ENCODE assay signal across 17 mouse cellular contexts in genomic region chr11:30184527-30184926, GRCm38 (mm10).
A peak's percentile ranks its signal among the peaks of the same experiment; 100 is the strongest.
DNase-seq lines count a peak whose midpoint lies in the region; ATAC-seq lines count a peak whose summit lies in the region.
"Had no signal": no experiment of that assay in that cellular context is flagged by ENCODE, and none has a peak within 500 bp of the region (broad histone marks: within the 10 kb centered on the region; RNA-seq: fewer than 3 reads in every experiment).

No protein-coding gene starts in this region.

- 0 out of 2 replicates have a peak, but pooled peaks cover 9% of the 10 kb centered on the region for H3K36me3 ChIP-seq in kidney, embryonic 15.5 days
- H3K36me3 ChIP-seq in lung, embryonic 15.5 days, result no peaks in the 10 kb centered on the region
- peaks cover 4% of the 10 kb centered on the region; the same call in 1 of the 2 replicates for H3K36me3 ChIP-seq in stomach, embryonic 14.5 days (ENCODE audit: control insufficient read depth, insufficient read depth, low read length)
- H3K36me3 ChIP-seq in stomach, embryonic 15.5 days, result no peaks in the 10 kb centered on the region
- H3K36me3 ChIP-seq: forebrain, embryonic 15.5 days; hindbrain, embryonic 13.5 days had no signal

- DNase-seq in kidney, postnatal 10 days, result no peak
- DNase-seq in lung, postnatal 25 days (ENCODE audit: low spot score), result no peak
- DNase-seq in adrenal gland, adult 8-10 months, result no peak
- DNase-seq: adrenal gland, adult 2 months; adrenal gland, postnatal 36 days; cerebellum, adult 2 months; cerebellum, postnatal 10 days; gastrocnemius, postnatal 36 days; heart, adult 11 months; heart, postnatal 14 days had no signal

- no peak for ATAC-seq in kidney, embryonic 15.5 days (replicated peaks; ENCODE audit: low FRiP score)
- no peak for ATAC-seq in lung, embryonic 15.5 days (ENCODE audit: borderline replicate concordance, extremely low read depth, low FRiP score, low TSS enrichment)
- peak; percentile 53; the same call in 1 of the 2 replicates for ATAC-seq in stomach, embryonic 14.5 days (ENCODE audit: insufficient number of reproducible peaks, insufficient read depth, low FRiP score, low read depth)
- ATAC-seq in stomach, embryonic 15.5 days (ENCODE audit: insufficient read depth, low FRiP score, low read depth), result peak; percentile 69
- ATAC-seq: forebrain, embryonic 15.5 days had no signal

- H3K4me1 ChIP-seq in kidney, embryonic 15.5 days, result peaks cover 22% of the 10 kb centered on the region
- H3K4me1 ChIP-seq in lung, embryonic 15.5 days, result peaks cover 35% of the 10 kb centered on the region
- no peaks in the 10 kb centered on the region; the same call in 1 of the 2 replicates for H3K4me1 ChIP-seq in stomach, embryonic 14.5 days (ENCODE audit: control insufficient read depth, insufficient read depth, low read length)
- H3K4me1 ChIP-seq in stomach, embryonic 15.5 days, result peaks cover 20% of the 10 kb centered on the region; the same call in 1 of the 2 replicates

- H3K4me2 ChIP-seq in kidney, embryonic 15.5 days, result no peak overlapping the region
- no peak overlapping the region for H3K4me2 ChIP-seq in lung, embryonic 15.5 days
- H3K4me2 ChIP-seq in stomach, embryonic 14.5 days (replicated peaks; ENCODE audit: low read depth, low read length), result no peak overlapping the region
- no peak overlapping the region for H3K4me2 ChIP-seq in stomach, embryonic 15.5 days
- H3K4me2 ChIP-seq: forebrain, embryonic 15.5 days; hindbrain, embryonic 13.5 days had no signal

- H3K4me3 ChIP-seq in kidney, embryonic 15.5 days (replicated peaks), result no peak overlapping the region
- H3K4me3 ChIP-seq in lung, embryonic 15.5 days, result no peak overlapping the region
- H3K4me3 ChIP-seq in stomach, embryonic 14.5 days (ENCODE audit: low read depth, low read length), result no peak overlapping the region
- no peak overlapping the region for H3K4me3 ChIP-seq in stomach, embryonic 15.5 days (replicated peaks)
- H3K4me3 ChIP-seq: forebrain, embryonic 15.5 days; heart, embryonic 10.5 days; hindbrain, embryonic 13.5 days had no signal

- 55% methylated on average over 2 of the region's 2 CpGs for WGBS in kidney, embryonic 15.5 days
- 52% methylated on average over 2 of the region's 2 CpGs for WGBS in lung, embryonic 15.5 days
- WGBS in stomach, embryonic 14.5 days, result 43% methylated on average over 2 of the region's 2 CpGs
- WGBS in stomach, embryonic 15.5 days, result 36% methylated on average over 2 of the region's 2 CpGs

- no peak overlapping the region for H3K9ac ChIP-seq in kidney, embryonic 15.5 days
- no peak overlapping the region for H3K9ac ChIP-seq in lung, embryonic 15.5 days
- H3K9ac ChIP-seq in stomach, embryonic 14.5 days (replicated peaks; ENCODE audit: low read depth, low read length), result no peak overlapping the region
- no peak overlapping the region for H3K9ac ChIP-seq in stomach, embryonic 15.5 days
- H3K9ac ChIP-seq: forebrain, embryonic 15.5 days; hindbrain, embryonic 13.5 days had no signal

- peak overlapping the region; percentile 15; the same call in 1 of the 2 replicates for H3K27ac ChIP-seq in kidney, embryonic 15.5 days
- peak overlapping the region; percentile 74 for H3K27ac ChIP-seq in lung, embryonic 15.5 days
- peak overlapping the region; percentile 21; the same call in 1 of the 2 replicates for H3K27ac ChIP-seq in stomach, embryonic 14.5 days (ENCODE audit: low read length)
- H3K27ac ChIP-seq in stomach, embryonic 15.5 days, result peak overlapping the region; percentile 68
- H3K27ac ChIP-seq: forebrain, embryonic 15.5 days; heart, embryonic 10.5 days; hindbrain, embryonic 13.5 days had no signal

- no peaks in the 10 kb centered on the region for H3K9me3 ChIP-seq in kidney, embryonic 15.5 days (replicated peaks)
- H3K9me3 ChIP-seq in lung, embryonic 15.5 days, result no peaks in the 10 kb centered on the region
- H3K9me3 ChIP-seq in stomach, embryonic 14.5 days (ENCODE audit: control insufficient read depth, low read depth, low read length), result no peaks in the 10 kb centered on the region
- no peaks in the 10 kb centered on the region for H3K9me3 ChIP-seq in stomach, embryonic 15.5 days
- H3K9me3 ChIP-seq: forebrain, embryonic 15.5 days; heart, embryonic 10.5 days; hindbrain, embryonic 13.5 days had no signal

- H3K27me3 ChIP-seq in kidney, embryonic 15.5 days, result no peaks in the 10 kb centered on the region
- H3K27me3 ChIP-seq in lung, embryonic 15.5 days, result no peaks in the 10 kb centered on the region
- H3K27me3 ChIP-seq in stomach, embryonic 14.5 days (ENCODE audit: control insufficient read depth, insufficient read depth, low read length), result no peaks in the 10 kb centered on the region
- no peaks in the 10 kb centered on the region for H3K27me3 ChIP-seq in stomach, embryonic 15.5 days (replicated peaks)
- H3K27me3 ChIP-seq: forebrain, embryonic 15.5 days; hindbrain, embryonic 13.5 days had no signal

Comparison
In these comparisons a context has a peak if more than half of its experiments do, and no peak if none do; other contexts are left out.
1. ATAC-seq: peak in stomach, embryonic 14.5 days (single experiment) and stomach, embryonic 15.5 days (single experiment); none in kidney, embryonic 15.5 days (single experiment) and lung, embryonic 15.5 days (single experiment).
2. H3K27ac ChIP-seq: peak in every context shown above with its lines; median percentile 74 in lung, embryonic 15.5 days; 68 in stomach, embryonic 15.5 days; 21 in stomach, embryonic 14.5 days; 15 in kidney, embryonic 15.5 days.